Mouse (Mus musculus): ENCODE results near the gene Gm49342.

DNA sequence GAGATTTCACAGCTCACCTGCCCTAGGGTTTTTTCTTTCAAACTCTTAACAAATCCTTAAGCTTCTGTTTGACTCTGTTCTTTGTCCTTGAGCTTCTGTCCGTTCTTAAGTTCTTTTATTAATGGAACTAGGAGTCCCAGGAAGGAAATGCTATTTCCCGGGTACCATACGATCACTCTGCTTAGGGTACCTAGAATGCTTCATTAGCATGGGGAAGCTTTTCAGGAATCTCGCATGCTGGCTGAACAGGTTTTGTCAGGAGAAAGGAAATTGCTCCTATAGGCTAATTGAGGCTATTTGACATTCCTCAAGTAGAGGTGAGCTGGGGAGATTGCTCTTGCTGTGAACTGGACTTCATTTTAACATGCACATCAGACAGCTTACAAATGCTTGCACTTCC lies 29.4 kb downstream of the Gm49342 start:
- TF ChIP-seq CTCF (IDR thresholded peaks at IDR 0.05; ENCODE audit: extremely low read depth, insufficient read length, insufficient replicate concordance, low read depth, low read length): no peak
- no peak for TF ChIP-seq POLR2A (IDR thresholded peaks at IDR 0.05; ENCODE audit: low read depth, low read length)
